Mouse (Mus musculus): ENCODE results near the gene Clcnka. TPM values are rescaled to one million over a fixed set of nuclear protein-coding genes. Genes with fewer than 3 reads are reported as not detected.

Clcnka gene
- polyA plus RNA-seq, 1 experiment, result 99.3 TPM

GRCm38 (mm10) chr4:141357811-141358210 lies 40.7 kb downstream of the Clcnka start:
- no peak overlapping the region for H3K4me3 ChIP-seq (ENCODE audit: insufficient read depth, low read depth, low read length)
- H3K36me3 ChIP-seq (ENCODE audit: control insufficient read depth, insufficient read depth, low read length), result no peaks in the 10 kb centered on the region
- DNase-seq, result no peak
- no peaks in the 10 kb centered on the region for H3K27me3 ChIP-seq (replicated peaks; ENCODE audit: control insufficient read depth, insufficient read depth, low read length)
- H3K4me1 ChIP-seq (ENCODE audit: control insufficient read depth, insufficient read depth, low read length), result peaks cover 8% of the 10 kb centered on the region
- H3K27ac ChIP-seq (ENCODE audit: insufficient read depth, low read depth, low read length), result no peak overlapping the region
- no peak for TF ChIP-seq CTCF (conservative IDR thresholded peaks at IDR 0.05; ENCODE audit: insufficient read depth, insufficient read length, low read depth, low read length)
- no peak for TF ChIP-seq POLR2A (IDR thresholded peaks at IDR 0.05; ENCODE audit: low read depth, low read length)

DNA sequence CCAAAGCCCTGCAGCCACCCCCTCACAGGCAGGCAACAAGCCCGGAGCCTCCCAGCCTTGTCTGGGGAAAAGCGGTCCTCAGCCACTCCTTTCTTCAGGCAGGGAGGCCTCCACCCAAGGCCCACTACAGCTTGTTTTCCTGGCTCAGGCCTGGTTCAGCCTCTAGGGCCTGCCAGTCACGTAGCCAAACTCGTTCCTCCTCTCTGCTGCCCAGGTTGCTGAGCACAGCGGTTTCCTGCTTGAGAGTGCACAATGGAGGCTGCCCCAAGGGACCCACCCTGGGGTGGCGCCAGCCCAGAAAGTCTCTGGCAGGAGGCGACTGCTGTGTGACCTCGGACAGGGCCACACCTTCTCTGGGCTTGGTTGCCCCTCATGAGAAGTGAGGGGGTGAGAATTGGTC lies 44.7 kb downstream of the Clcnka start:
- DNase-seq, result peak; percentile 72
- peak overlapping the region; percentile 22 for H3K27ac ChIP-seq (ENCODE audit: insufficient read depth, low read depth, low read length)
- WGBS, result 48% methylated on average over 8 of the region's 8 CpGs

DNA sequence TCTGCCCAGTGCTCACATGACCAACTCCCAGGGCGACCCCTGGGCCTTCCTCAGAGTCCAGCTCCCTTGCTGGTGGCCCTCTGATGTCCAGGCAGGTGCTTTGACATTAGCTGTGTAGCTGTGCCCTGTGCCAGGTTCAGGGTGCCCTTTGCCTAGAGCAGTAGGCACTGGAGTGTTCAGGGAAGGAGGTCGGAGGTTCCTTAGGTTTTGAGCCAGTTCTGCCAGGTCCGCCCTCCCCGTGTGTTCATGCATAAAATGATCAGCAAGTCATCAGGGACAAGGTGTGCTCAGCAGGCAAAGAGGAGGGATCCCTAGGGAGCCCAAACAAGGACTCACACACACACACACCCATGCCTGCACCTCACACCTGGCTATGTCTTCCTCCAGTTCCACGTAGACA lies 45.5 kb downstream of the Clcnka start:
- TF ChIP-seq CTCF (conservative IDR thresholded peaks at IDR 0.05; ENCODE audit: insufficient read depth, insufficient read length, low read depth, low read length) (no peak), POLR2A (IDR thresholded peaks at IDR 0.05; ENCODE audit: low read depth, low read length) (no peak)
- Histone ChIP-seq H3K27me3 (replicated peaks; ENCODE audit: control insufficient read depth, insufficient read depth, low read length) (no peaks in the 10 kb centered on the region), H3K4me3 (ENCODE audit: insufficient read depth, low read depth, low read length) (no peak overlapping the region), H3K27ac (ENCODE audit: insufficient read depth, low read depth, low read length) (no peak overlapping the region; the same call in 1 of the 2 replicates), H3K4me1 (ENCODE audit: control insufficient read depth, insufficient read depth, low read length) (peaks cover 9% of the 10 kb centered on the region), H3K36me3 (ENCODE audit: control insufficient read depth, insufficient read depth, low read length) (no peaks in the 10 kb centered on the region)
- WGBS, result 35% methylated on average over 5 of the region's 5 CpGs
- DNase-seq, result peak; percentile 86

More for the DNA sequence above, 44.7 kb downstream of the Clcnka start:
- TF ChIP-seq POLR2A (IDR thresholded peaks at IDR 0.05; ENCODE audit: low read depth, low read length) (no peak), CTCF (conservative IDR thresholded peaks at IDR 0.05; ENCODE audit: insufficient read depth, insufficient read length, low read depth, low read length) (no peak)
- Histone ChIP-seq H3K27me3 (replicated peaks; ENCODE audit: control insufficient read depth, insufficient read depth, low read length) (no peaks in the 10 kb centered on the region), H3K4me3 (ENCODE audit: insufficient read depth, low read depth, low read length) (no peak overlapping the region), H3K36me3 (ENCODE audit: control insufficient read depth, insufficient read depth, low read length) (no peaks in the 10 kb centered on the region), H3K4me1 (ENCODE audit: control insufficient read depth, insufficient read depth, low read length) (peaks cover 9% of the 10 kb centered on the region)

DNA sequence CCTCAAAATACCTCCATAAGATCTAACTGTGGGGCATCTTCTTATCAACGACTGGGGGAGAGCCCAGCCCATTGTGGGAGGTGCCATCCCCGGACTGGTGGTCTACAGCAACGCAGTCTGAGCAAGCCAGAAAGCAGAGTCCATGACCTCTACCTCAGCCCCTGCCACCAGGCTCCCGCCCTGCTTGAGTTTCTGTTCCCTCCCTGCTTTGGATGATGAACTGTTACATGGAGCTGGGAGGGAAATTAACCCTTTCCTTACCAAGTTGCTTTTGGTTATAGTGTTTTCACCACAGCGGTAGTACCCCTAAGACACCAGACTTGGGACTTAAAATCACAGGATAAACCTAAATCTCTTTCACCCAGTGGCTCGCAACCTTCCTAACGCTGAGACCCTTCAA lies 46.6 kb downstream of the Clcnka start:
- no peak for DNase-seq
- H3K27me3 ChIP-seq (replicated peaks; ENCODE audit: control insufficient read depth, insufficient read depth, low read length), result no peaks in the 10 kb centered on the region
- no peak for TF ChIP-seq POLR2A (IDR thresholded peaks at IDR 0.05; ENCODE audit: low read depth, low read length)
- TF ChIP-seq CTCF (conservative IDR thresholded peaks at IDR 0.05; ENCODE audit: insufficient read depth, insufficient read length, low read depth, low read length), result no peak
- no peak overlapping the region for H3K4me3 ChIP-seq (ENCODE audit: insufficient read depth, low read depth, low read length)
- WGBS, result 61% methylated on average over 7 of the region's 7 CpGs
- no peaks in the 10 kb centered on the region for H3K36me3 ChIP-seq (ENCODE audit: control insufficient read depth, insufficient read depth, low read length)
- H3K27ac ChIP-seq (ENCODE audit: insufficient read depth, low read depth, low read length), result no peak overlapping the region
- peaks cover 14% of the 10 kb centered on the region for H3K4me1 ChIP-seq (ENCODE audit: control insufficient read depth, insufficient read depth, low read length)

GRCm38 (mm10) chr4:141350015-141350414 lies 48.5 kb downstream of the Clcnka start:
- no peaks in the 10 kb centered on the region for H3K27me3 ChIP-seq (replicated peaks; ENCODE audit: control insufficient read depth, insufficient read depth, low read length)
- H3K4me3 ChIP-seq (ENCODE audit: insufficient read depth, low read depth, low read length), result no peak overlapping the region
- no peaks in the 10 kb centered on the region for H3K36me3 ChIP-seq (ENCODE audit: control insufficient read depth, insufficient read depth, low read length)
- no peak for TF ChIP-seq CTCF (conservative IDR thresholded peaks at IDR 0.05; ENCODE audit: insufficient read depth, insufficient read length, low read depth, low read length)
- no peak overlapping the region for H3K27ac ChIP-seq (ENCODE audit: insufficient read depth, low read depth, low read length)
- WGBS, result 82% methylated on average over 12 of the region's 12 CpGs
- no peak for DNase-seq
- H3K4me1 ChIP-seq (ENCODE audit: control insufficient read depth, insufficient read depth, low read length), result peaks cover 14% of the 10 kb centered on the region

GRCm38 (mm10) chr4:141348616-141349015 lies 49.9 kb downstream of the Clcnka start:
- no peaks in the 10 kb centered on the region for H3K36me3 ChIP-seq (ENCODE audit: control insufficient read depth, insufficient read depth, low read length)
- TF ChIP-seq CTCF (conservative IDR thresholded peaks at IDR 0.05; ENCODE audit: insufficient read depth, insufficient read length, low read depth, low read length) (no peak), POLR2A (IDR thresholded peaks at IDR 0.05; ENCODE audit: low read depth, low read length) (no peak)
- no peak overlapping the region for H3K27ac ChIP-seq (ENCODE audit: insufficient read depth, low read depth, low read length)
- peak; percentile 70 for DNase-seq
- WGBS, result 59% methylated on average over 11 of the region's 11 CpGs
- no peak overlapping the region for H3K4me3 ChIP-seq (ENCODE audit: insufficient read depth, low read depth, low read length)
- H3K4me1 ChIP-seq (ENCODE audit: control insufficient read depth, insufficient read depth, low read length), result peaks cover 13% of the 10 kb centered on the region
- no peaks in the 10 kb centered on the region for H3K27me3 ChIP-seq (replicated peaks; ENCODE audit: control insufficient read depth, insufficient read depth, low read length)

DNA sequence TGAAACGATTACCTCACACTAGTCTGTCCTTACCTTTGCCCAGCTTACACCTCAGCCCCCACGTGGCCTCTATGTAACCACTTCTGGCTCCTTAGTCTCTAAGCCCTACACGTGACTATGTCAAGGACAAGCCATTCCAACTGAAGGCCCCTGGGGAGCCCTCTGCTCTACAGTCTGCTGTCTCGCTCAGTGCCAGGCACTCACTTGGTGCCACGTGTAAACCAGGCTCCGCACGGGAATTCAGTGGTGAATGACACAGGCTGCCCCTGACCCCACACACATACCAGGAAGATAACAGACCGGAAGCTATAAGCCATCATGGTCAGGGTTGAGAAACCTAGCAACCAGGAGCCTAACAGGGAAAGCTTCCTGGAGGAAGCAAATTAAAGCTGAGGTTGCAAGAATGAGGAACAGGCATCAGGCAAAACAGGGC lies 51.1 kb downstream of the Clcnka start:
- Histone ChIP-seq H3K4me1 (ENCODE audit: control insufficient read depth, insufficient read depth, low read length) (0 out of 2 replicates have a peak, but pooled peaks cover 5% of the 10 kb centered on the region), H3K27me3 (replicated peaks; ENCODE audit: control insufficient read depth, insufficient read depth, low read length) (no peaks in the 10 kb centered on the region), H3K27ac (ENCODE audit: insufficient read depth, low read depth, low read length) (no peak overlapping the region), H3K4me3 (ENCODE audit: insufficient read depth, low read depth, low read length) (no peak overlapping the region), H3K36me3 (ENCODE audit: control insufficient read depth, insufficient read depth, low read length) (no peaks in the 10 kb centered on the region)
- no peak for TF ChIP-seq POLR2A (IDR thresholded peaks at IDR 0.05; ENCODE audit: low read depth, low read length)
- TF ChIP-seq CTCF (conservative IDR thresholded peaks at IDR 0.05; ENCODE audit: insufficient read depth, insufficient read length, low read depth, low read length), result no peak
- peak; percentile 67 for DNase-seq
- WGBS, result 54% methylated on average over 8 of the region's 8 CpGs
